Mouse (Mus musculus) v-Abl transformed pro-B cells (cell line): ENCODE data around the gene Serpinb1a.

Experiments used
- in situ Hi-C, 2 experiments: fragments of 400-800 bp; cut with MboI; formaldehyde crosslinking; loops; one replicate each; pipeline ENCODE4 v1.15.1; 2025; ENCODE audit not compliant: unreplicated experiment in 2 of 2

The Serpinb1a gene

GRCm38 (mm10) chr13:32850668-32851404 lies at the start of gene Serpinb1a:
Serpinb1a (minus strand) TSS chr13:32851185.
- in situ Hi-C loops: loop anchor here in 1 of 2 experiments (25.0 kb wide), 2 partner anchors 1036 to 1136 kb away; no protein-coding TSS in a partner anchor

DNA sequence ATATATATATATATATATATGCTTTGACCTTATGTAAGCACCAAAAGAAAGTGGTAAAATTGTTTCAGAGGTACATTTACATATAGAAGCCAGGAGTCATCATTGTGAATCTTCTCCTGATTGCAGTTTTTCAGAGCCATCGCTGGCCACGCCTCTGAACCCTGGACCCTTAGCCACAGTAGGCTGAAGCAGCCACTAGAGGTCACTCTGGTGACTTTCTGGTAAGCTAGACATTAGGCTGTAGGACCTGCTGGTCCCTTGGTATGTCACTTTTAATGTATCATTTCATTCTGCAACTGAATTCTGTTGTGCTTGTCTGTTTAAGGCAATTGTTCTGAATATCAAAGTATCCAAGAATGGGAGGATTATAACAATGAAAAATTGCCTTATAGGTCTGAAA lies 49.7 kb upstream of the Serpinb1a start:
- in situ Hi-C loops: loop anchor here (5.0 kb wide), 5 partner anchors 67 to 997 kb away; partner anchors contain the start of gene Serpinb6b (in 1 of the 2)

DNA sequence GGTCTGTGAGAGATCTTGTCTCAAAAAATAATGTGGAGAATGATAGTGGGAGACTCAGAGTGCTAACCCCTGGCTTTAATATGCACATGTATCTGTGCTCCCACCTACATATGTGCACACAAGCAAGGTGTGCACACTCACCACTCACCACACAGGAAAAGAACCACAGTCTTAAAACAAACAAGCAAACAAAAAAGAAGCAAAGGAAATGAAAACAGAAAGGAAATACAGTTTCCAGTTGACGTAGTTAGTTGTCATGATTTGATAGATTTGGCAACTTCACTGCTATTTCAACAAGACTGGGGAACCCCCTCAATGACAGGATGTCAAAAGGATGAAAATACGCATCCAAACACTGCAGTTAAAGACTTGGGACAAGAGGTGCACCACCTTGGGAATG lies 48.1 kb upstream of the Serpinb1a start:
- in situ Hi-C loops: loop anchor here in 1 of 2 experiments (5.0 kb wide), 1 partner anchor 1003 kb away; no protein-coding TSS in a partner anchor

DNA sequence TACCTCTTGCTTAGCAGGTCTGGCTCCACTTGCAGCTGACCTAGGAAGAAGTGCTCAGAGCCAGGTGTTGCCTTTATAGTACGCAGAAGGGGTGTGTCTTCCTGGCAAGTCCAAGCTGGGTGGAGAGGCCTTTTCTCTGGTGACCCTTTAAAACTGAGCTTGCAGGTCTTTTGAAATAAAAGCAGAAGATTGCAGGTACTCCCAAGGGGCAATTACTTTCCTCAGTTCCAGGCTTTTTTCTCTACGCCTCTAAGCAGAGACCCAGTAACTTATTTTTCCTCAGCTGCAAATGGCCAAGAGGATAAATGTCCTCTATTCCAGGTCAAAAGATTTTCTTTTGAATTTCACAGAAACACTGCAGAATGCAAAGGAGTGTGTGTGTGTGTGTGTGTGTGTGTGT lies 47.1 kb upstream of the Serpinb1a start, which contains the start of gene Serpinb1c:
Serpinb1c (minus strand) TSS at position 101 of the 400 bp plus-strand sequence.
- in situ Hi-C loops: loop anchor here in 1 of 2 experiments (5.0 kb wide), 1 partner anchor 1004 kb away; no protein-coding TSS in a partner anchor

GRCm38 (mm10) chr13:32896931-32897330 lies 45.9 kb upstream of the Serpinb1a start:
- in situ Hi-C loops: loop anchor here in 1 of 2 experiments (5.0 kb wide), 1 partner anchor 1005 kb away; no protein-coding TSS in a partner anchor

- in situ Hi-C loops: loop anchor here in 1 of 2 experiments (10.0 kb wide), 1 partner anchor 1020 kb away; the partner anchor contains the start of gene Serpinb6c
Observed at GRCm38 (mm10) chr13:32884755-32885154, 33.8 kb upstream of the Serpinb1a start.

- in situ Hi-C loops: loop anchor here in 1 of 2 experiments (25.0 kb wide), 2 partner anchors 1013 to 1113 kb away; no protein-coding TSS in a partner anchor
Observed at GRCm38 (mm10) chr13:32873862-32874261, 22.9 kb upstream of the Serpinb1a start.

GRCm38 (mm10) chr13:32868843-32869242 lies 17.9 kb upstream of the Serpinb1a start:
- in situ Hi-C loops: loop anchor here in 1 of 2 experiments (25.0 kb wide), 2 partner anchors 1018 to 1118 kb away; no protein-coding TSS in a partner anchor

DNA sequence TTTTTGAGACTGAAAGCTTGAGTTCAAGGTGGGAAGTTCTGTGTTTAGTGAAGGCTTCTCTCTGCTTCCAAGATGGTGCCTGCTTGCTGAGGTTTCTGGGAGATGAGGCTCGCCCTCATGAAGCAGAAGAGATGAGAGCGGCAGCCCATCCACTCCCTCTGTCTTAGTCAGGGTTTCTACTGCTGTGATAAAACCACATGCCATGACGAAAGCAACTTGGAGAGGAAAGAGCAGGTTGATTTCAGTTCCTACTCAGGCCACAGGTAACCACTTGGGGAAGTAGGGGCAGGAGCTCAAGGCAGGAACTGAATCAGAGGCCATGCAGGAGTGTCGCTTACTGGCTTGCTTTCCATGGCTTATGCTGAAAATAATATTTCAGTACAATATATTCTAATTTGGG lies 17.2 kb upstream of the Serpinb1a start:
- in situ Hi-C loops: loop anchor here in 1 of 2 experiments (25.0 kb wide), 2 partner anchors 1019 to 1119 kb away; no protein-coding TSS in a partner anchor

GRCm38 (mm10) chr13:32867030-32867429 lies 16.0 kb upstream of the Serpinb1a start:
- in situ Hi-C loops: loop anchor here in 1 of 2 experiments (25.0 kb wide), 2 partner anchors 1020 to 1120 kb away; no protein-coding TSS in a partner anchor

DNA sequence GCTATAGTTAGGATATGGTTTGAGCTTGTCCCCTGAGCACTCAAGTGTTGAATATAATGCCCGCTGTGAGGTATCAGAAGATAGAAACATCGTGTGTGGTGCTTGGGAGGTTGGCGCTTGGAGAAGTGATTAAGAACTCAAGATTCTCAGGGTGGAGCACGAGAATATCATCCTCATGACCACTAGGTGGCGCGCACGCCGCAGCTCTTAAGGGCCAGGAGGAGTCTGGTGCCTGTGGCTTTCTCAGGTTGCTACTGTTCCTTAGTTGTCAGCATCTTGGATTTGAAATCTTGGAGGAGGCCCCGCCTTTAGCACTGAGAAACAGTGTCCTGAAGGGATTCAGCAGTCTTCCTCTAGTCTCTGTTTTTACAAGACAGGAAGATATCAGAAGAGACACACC lies 15.5 kb upstream of the Serpinb1a start:
- in situ Hi-C loops: loop anchor here in 1 of 2 experiments (25.0 kb wide), 2 partner anchors 1021 to 1121 kb away; no protein-coding TSS in a partner anchor

DNA sequence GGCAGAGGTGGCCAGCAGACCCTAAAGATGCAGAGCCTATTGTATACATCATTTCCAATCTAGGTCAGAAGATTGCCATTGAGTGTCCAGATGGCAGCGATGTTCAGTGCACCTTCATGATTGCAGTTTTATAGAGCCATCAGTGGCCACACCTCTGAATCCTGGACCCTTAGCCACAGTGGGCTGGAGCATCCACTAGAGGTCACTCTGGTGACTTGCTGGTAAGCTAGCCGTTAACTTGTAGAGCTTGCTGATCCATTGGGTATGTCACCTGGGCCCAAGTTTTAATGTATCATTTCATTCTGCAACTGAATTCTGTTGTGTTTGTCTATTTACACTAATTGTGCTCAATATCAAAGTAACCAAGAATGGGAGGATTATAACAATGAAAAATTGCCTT lies 14.6 kb upstream of the Serpinb1a start:
- in situ Hi-C loops: loop anchor here in 1 of 2 experiments (25.0 kb wide), 2 partner anchors 1022 to 1122 kb away; no protein-coding TSS in a partner anchor

DNA sequence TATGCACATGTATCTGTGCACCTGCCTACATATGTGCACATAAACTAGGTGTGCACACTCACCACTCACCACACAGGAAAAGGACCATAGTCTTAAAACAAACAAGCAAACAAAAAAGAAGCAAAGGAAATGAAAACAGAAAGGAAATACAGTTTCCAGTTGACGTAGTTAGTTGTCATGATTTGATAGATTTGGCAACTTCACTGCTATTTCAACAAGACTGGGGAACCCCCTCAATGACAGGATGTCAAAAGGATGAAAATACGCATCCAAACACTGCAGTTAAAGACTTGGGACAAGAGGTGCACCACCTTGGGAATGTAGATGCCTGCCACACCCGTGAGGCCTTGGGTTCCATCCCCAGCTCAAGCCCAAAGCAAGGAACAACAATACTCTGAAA lies 13.5 kb upstream of the Serpinb1a start:
- in situ Hi-C loops: loop anchor here in 1 of 2 experiments (25.0 kb wide), 2 partner anchors 1023 to 1123 kb away; no protein-coding TSS in a partner anchor

DNA sequence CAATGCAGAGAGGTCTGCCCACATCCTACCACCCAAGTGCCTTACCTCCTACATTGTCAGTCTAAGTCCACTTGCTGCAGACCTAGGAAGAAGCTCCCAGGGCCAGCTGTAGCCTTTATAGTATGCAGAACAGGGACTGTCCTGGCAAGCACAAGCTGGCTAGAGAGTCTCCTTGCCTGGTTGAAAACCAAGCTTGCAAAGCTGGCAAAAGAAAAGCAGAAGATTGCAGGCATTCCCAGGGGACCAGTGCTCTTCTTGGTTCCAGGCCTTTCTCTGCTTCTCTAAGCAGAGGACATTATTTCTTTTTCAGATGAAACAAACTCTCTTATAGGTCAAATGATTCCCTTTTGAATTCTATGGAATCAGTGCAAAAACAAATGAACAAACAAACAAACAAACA lies 12.5 kb upstream of the Serpinb1a start:
- in situ Hi-C loops: loop anchor here in 1 of 2 experiments (25.0 kb wide), 2 partner anchors 1024 to 1124 kb away; no protein-coding TSS in a partner anchor

GRCm38 (mm10) chr13:32860821-32861220 lies 9.8 kb upstream of the Serpinb1a start:
- in situ Hi-C loops: loop anchor here in 1 of 2 experiments (25.0 kb wide), 2 partner anchors 1026 to 1126 kb away; no protein-coding TSS in a partner anchor

DNA sequence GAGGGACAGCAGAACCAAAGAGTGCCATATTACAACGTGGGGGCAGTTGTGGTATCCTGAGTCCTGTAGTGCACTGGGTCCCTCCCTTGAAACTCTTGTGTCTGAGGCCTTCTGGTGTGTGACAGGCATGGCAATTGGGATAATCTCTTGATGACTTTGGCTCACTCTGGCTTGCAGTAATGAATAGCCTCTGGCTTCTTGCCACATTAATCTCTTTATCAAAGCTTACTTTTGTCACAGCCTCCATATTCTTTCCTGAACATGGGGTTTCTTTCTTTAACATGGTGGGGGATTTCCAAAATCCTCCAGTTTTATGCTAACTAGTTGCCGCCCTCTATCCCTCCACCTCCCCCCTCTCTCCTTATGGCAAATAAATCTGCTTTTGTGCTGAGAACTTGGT lies 2.1 kb upstream of the Serpinb1a start:
- in situ Hi-C loops: loop anchor here in 1 of 2 experiments (25.0 kb wide), 2 partner anchors 1034 to 1134 kb away; no protein-coding TSS in a partner anchor

DNA sequence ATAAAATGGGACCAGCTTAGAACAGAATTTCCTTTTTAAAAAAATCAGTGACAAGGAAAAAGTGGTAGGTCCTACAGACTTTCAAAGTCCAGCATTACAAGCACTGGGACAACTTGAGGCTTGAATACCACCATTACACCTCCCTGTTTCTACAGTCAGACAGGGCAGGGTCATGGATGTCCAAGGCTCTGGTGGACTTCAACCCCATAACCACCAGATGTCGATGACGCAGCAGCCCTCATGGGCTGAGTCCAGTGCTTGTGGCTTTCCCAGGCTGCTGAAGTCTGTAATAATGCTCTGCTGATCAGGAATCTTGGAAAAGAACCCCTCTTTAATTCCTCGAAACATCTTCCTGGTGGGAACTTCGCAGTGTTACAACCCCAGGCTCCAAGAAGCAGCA lies 1.6 kb upstream of the Serpinb1a start:
- in situ Hi-C loops: loop anchor here in 1 of 2 experiments (25.0 kb wide), 2 partner anchors 1035 to 1135 kb away; no protein-coding TSS in a partner anchor

DNA sequence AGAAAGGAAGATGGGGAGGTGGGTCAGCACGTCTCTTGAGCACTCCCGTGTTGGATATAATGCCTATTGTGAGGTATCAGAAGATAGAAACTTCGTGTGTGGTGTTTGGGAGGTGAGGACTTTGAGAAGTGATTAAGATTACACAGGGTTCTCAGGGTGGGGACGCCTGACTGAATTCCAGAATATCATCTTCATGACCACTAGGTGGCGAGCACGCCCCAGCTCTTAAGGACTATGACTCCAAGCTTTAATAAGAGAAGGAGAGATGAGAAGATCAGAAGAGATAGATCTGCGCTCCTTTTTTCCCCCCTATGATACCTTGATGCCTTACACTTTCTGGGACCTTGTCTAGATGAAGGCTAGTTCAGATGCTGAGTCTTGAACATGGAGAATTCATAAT lies 982 bp upstream of the Serpinb1a start:
- in situ Hi-C loops: loop anchor here in 1 of 2 experiments (25.0 kb wide), 2 partner anchors 1035 to 1135 kb away; no protein-coding TSS in a partner anchor

GRCm38 (mm10) chr13:32850156-32850555 lies 829 bp downstream of the Serpinb1a start:
- in situ Hi-C loops: loop anchor here in 1 of 2 experiments (25.0 kb wide), 2 partner anchors 1037 to 1137 kb away; no protein-coding TSS in a partner anchor

DNA sequence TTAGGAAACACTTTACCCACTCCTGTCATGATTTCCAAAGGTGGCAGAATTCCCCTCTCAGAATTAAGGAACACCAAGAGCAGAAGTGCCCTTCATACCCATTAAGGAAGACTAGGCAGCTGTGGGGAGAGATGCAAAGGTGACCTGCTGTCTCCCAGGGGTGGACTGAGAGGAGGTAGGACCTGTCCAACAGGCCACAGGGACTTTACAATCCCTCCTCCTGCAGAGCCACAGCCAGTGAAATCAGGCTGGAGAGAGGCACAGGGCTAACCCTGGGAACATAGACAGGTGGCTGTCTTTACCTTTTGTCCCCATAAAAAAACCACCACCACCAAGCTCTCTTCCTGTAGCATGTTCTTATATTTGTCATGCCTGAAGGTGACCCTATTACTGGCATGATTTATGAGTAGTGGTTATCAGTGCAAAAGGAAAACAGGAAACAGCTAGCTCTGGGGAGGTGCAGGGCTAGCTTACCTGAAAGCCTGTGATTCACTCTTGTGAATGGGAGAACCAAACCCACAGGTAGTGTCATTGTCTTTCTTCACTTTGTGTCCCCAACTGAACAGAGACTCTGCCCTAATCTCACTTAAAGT lies 1.4 kb downstream of the Serpinb1a start:
- in situ Hi-C loops: loop anchor here in 1 of 2 experiments (25.0 kb wide), 2 partner anchors 1038 to 1138 kb away; no protein-coding TSS in a partner anchor
